Mouse (Mus musculus): ENCODE data around the gene Ppp1r15b. TPM values are rescaled to one million over a fixed set of nuclear protein-coding genes. Genes with fewer than 3 reads are reported as not detected.

Ppp1r15b gene
- polyA plus RNA-seq, 1 experiment from 2014 or later = 32.0 TPM

DNA sequence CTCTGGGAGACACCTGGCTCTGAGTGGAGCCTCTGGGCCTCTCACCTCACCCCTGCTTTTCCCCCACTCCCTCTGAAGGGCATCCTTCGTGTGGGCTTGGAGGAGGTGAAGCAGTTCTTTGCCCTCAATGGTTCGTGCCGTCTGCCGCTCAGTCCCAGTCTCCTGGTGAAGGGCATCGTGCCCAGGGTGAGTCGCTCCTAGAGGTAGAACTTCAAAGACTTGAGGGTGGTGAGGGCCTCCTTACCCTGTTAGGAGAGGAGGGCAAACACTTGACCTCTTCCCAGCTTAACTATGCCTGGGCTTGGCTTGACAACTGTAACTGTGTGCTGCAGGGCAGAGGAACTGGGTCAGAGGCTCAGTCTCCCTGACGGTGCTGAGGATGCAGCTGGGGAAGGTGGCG, 39.5 kb upstream of the Ppp1r15b start:
- 81% methylated on average over 8 of the region's 8 CpGs for WGBS
- Histone ChIP-seq H3K4me3 (no peak overlapping the region), H3K27me3 (no peaks in the 10 kb centered on the region), H3K27ac (no peak overlapping the region), H3K36me3 (peaks cover 65% of the 10 kb centered on the region), H3K9me3 (no peaks in the 10 kb centered on the region), H3K4me1 (no peaks in the 10 kb centered on the region; the same call in 1 of the 2 replicates), H3K9ac (no peak overlapping the region), H3K4me2 (no peak overlapping the region)
- no peak for ATAC-seq (ENCODE audit: insufficient number of reproducible peaks, insufficient read depth, low FRiP score, low TSS enrichment, low read depth)

- WGBS = 86% methylated on average over 7 of the region's 7 CpGs
- ATAC-seq (ENCODE audit: insufficient number of reproducible peaks, insufficient read depth, low FRiP score, low TSS enrichment, low read depth) = no peak
- Histone ChIP-seq H3K36me3 (peaks cover 67% of the 10 kb centered on the region), H3K27ac (no peak overlapping the region), H3K9ac (no peak overlapping the region), H3K4me2 (no peak overlapping the region), H3K27me3 (no peaks in the 10 kb centered on the region), H3K4me1 (no peaks in the 10 kb centered on the region), H3K4me3 (no peak overlapping the region), H3K9me3 (no peaks in the 10 kb centered on the region)
Measured at GRCm38 (mm10) chr1:133093719-133094118, 37.2 kb upstream of the Ppp1r15b start.

DNA sequence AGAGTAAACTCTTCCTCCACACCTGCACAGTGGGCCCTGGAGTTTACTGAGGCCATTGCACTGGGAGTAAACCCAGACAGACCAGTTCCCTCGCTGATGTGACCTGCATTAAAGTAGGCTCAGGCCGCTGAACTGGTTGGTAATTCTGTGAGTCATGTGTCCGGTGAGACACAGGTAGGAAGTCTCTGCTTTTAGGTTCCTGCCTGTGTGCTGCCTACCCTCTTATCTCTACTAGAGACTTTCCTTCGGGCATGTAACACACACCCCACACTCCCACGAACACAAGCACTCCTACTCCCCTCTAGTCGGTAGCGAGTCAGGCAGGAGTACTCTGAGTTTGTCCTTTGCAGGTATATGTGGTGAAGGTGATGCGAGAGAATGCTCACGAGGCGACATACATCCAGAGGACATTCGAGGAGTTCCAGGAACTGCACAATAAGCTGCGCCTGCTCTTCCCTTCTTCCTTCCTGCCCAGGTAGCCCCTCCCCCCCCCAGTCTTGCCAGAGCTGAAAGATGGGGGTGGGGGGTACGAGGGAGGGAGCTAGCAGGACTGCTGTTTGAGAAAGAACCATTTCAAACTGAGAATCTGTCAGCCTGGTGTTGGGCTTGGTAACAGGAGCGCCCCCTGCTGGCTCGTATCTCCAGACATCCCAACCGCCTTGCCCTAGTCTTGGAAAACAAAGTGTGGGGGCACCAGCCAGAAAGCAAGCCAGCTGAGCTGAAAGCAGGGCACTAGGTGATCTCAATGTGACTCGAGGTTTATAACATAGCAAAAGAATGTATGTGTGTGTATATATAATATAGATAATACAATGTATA, 29.8 kb upstream of the Ppp1r15b start:
- peaks cover 80% of the 10 kb centered on the region for H3K36me3 ChIP-seq
- no peaks in the 10 kb centered on the region for H3K27me3 ChIP-seq
- H3K9ac ChIP-seq = no peak overlapping the region
- whole genome bisulfite sequencing = 33% methylated on average over 17 of the region's 17 CpGs
- no peaks in the 10 kb centered on the region for H3K4me1 ChIP-seq
- no peak overlapping the region for H3K4me2 ChIP-seq
- no peak for ATAC-seq (ENCODE audit: insufficient number of reproducible peaks, insufficient read depth, low FRiP score, low TSS enrichment, low read depth)
- H3K27ac ChIP-seq = no peak overlapping the region
- H3K9me3 ChIP-seq = no peaks in the 10 kb centered on the region
- H3K4me3 ChIP-seq = no peak overlapping the region

GRCm38 (mm10) chr1:133102108-133102507, 28.8 kb upstream of the Ppp1r15b start:
- no peak overlapping the region for H3K9ac ChIP-seq
- no peak overlapping the region for H3K4me3 ChIP-seq
- no peaks in the 10 kb centered on the region for H3K9me3 ChIP-seq
- no peaks in the 10 kb centered on the region for H3K27me3 ChIP-seq
- H3K27ac ChIP-seq = no peak overlapping the region
- H3K36me3 ChIP-seq = peaks cover 77% of the 10 kb centered on the region
- H3K4me2 ChIP-seq = no peak overlapping the region
- WGBS = 79% methylated on average over 5 of the region's 5 CpGs
- no peaks in the 10 kb centered on the region for H3K4me1 ChIP-seq
- no peak for ATAC-seq (ENCODE audit: insufficient number of reproducible peaks, insufficient read depth, low FRiP score, low TSS enrichment, low read depth)

DNA sequence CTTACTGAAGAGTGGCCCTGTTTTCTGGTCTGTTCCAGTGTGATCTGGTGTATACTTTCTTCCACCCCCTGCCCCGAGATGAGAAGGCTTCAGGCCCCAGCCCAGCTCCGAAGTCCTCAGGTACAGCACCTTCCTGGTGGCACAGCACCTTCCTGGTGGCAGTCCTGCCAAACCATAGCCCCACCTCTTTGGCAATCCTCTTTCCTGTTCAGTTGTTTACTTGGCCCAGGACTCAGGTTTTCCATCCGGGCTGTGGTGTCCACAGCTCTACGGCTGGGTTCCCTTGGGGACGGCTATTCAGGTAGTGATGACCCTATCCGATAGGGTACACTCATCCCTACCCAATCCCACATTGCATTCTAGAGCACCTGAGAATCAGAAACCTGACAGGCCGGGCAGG, 27.6 kb upstream of the Ppp1r15b start:
- Histone ChIP-seq H3K9ac (no peak overlapping the region), H3K27me3 (no peaks in the 10 kb centered on the region), H3K4me2 (no peak overlapping the region), H3K9me3 (no peaks in the 10 kb centered on the region), H3K27ac (no peak overlapping the region), H3K36me3 (peaks cover 68% of the 10 kb centered on the region), H3K4me1 (no peaks in the 10 kb centered on the region), H3K4me3 (no peak overlapping the region)
- no peak for ATAC-seq (ENCODE audit: insufficient number of reproducible peaks, insufficient read depth, low FRiP score, low TSS enrichment, low read depth)
- WGBS = 90% methylated on average over 7 of the region's 7 CpGs

DNA sequence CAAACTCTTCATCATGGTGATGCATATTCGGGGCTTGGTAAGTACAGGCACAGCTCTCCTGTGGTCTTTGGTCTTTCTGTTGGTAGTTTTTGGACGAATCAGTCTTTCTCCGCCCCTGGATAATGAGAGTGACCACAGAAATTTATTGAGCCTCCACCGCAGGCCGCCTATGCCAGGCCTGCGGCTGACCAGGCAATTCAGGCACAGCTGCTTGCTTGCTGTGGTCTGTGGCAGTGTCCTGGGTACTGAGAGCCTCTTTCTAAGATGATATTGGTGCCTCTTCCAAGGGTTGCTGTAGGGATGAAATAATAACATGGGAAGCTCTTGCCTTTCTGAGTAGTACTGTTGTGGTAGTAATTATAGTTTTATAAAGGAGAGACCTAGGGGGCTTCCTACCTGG, 27.1 kb upstream of the Ppp1r15b start:
- H3K27ac ChIP-seq = no peak overlapping the region
- H3K4me2 ChIP-seq = no peak overlapping the region
- WGBS = 89% methylated on average over 6 of the region's 6 CpGs
- no peak overlapping the region for H3K9ac ChIP-seq
- no peaks in the 10 kb centered on the region for H3K27me3 ChIP-seq
- no peaks in the 10 kb centered on the region for H3K4me1 ChIP-seq
- H3K9me3 ChIP-seq = no peaks in the 10 kb centered on the region
- H3K4me3 ChIP-seq = no peak overlapping the region
- H3K36me3 ChIP-seq = peaks cover 62% of the 10 kb centered on the region
- no peak for ATAC-seq (ENCODE audit: insufficient number of reproducible peaks, insufficient read depth, low FRiP score, low TSS enrichment, low read depth)

- Histone ChIP-seq H3K27ac (no peak overlapping the region), H3K9me3 (no peaks in the 10 kb centered on the region), H3K4me2 (no peak overlapping the region), H3K27me3 (no peaks in the 10 kb centered on the region), H3K36me3 (no peaks in the 10 kb centered on the region), H3K9ac (no peak overlapping the region), H3K4me1 (peaks cover 17% of the 10 kb centered on the region), H3K4me3 (no peak overlapping the region)
- 86% methylated on average over 4 of the region's 4 CpGs for WGBS
- ATAC-seq (ENCODE audit: insufficient number of reproducible peaks, insufficient read depth, low FRiP score, low TSS enrichment, low read depth) = no peak
Measured at GRCm38 (mm10) chr1:133116108-133116507, 14.8 kb upstream of the Ppp1r15b start.

GRCm38 (mm10) chr1:133118127-133118526, 12.8 kb upstream of the Ppp1r15b start:
- Histone ChIP-seq H3K4me2 (no peak overlapping the region), H3K4me3 (no peak overlapping the region), H3K9me3 (no peaks in the 10 kb centered on the region), H3K9ac (no peak overlapping the region), H3K4me1 (peaks cover 22% of the 10 kb centered on the region), H3K27ac (no peak overlapping the region), H3K36me3 (no peaks in the 10 kb centered on the region), H3K27me3 (no peaks in the 10 kb centered on the region)
- 90% methylated on average over 5 of the region's 5 CpGs for WGBS
- ATAC-seq (ENCODE audit: insufficient number of reproducible peaks, insufficient read depth, low FRiP score, low TSS enrichment, low read depth) = no peak

- H3K27me3 ChIP-seq = no peaks in the 10 kb centered on the region
- H3K9me3 ChIP-seq = no peaks in the 10 kb centered on the region
- H3K27ac ChIP-seq = no peak overlapping the region
- H3K4me1 ChIP-seq = peaks cover 22% of the 10 kb centered on the region
- no peak overlapping the region for H3K4me3 ChIP-seq
- H3K9ac ChIP-seq = no peak overlapping the region
- no peaks in the 10 kb centered on the region for H3K36me3 ChIP-seq
- WGBS = 83% methylated on average over 3 of the region's 3 CpGs
- no peak overlapping the region for H3K4me2 ChIP-seq
- ATAC-seq (ENCODE audit: insufficient number of reproducible peaks, insufficient read depth, low FRiP score, low TSS enrichment, low read depth) = no peak
Measured at GRCm38 (mm10) chr1:133118844-133119243, 12.1 kb upstream of the Ppp1r15b start.

DNA sequence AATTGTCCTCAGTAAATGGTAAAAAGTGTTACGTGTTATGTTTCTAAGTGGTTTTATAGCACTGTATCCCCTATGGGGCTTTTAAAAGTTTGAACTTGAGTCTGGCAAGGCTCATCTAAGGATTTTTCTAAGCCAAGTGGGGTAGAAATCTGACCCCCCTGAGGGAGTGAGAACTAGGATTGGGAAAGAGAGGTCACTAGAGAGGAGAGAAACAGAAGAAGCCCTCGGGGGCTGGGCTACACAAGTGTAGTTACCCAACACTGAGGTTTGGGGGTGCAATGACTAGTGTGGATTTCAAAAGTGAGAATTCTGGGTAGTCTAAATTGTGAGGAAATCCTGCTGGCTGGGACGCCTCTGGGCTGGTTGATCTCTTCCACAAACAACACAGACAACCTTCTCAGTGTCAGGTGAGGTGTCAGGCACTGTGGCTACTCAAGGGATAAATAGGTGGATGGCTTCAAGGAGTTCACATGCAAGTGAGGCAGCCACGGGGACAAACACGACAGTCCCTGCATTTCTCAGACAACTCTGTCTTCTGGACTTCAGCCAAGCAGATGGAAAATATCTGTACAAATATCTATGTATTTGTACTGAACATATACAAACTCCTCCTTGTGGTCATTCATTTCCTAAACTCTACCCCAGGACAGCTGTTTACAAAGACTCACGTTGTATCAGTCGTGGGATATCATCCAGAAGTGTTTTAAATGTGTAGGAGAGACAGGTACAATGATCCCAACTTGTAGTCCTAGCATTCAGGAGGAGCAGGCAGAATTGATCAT, 10.8 kb upstream of the Ppp1r15b start:
- Histone ChIP-seq H3K9ac (0 out of 2 replicates have a peak overlapping the region, but pooled peaks have one; percentile 16), H3K27ac (no peak overlapping the region; the same call in 1 of the 2 replicates)
- ATAC-seq (ENCODE audit: insufficient number of reproducible peaks, insufficient read depth, low FRiP score, low TSS enrichment, low read depth) = no peak

GRCm38 (mm10) chr1:133121246-133121645, 9.7 kb upstream of the Ppp1r15b start:
- Histone ChIP-seq H3K27ac (no peak overlapping the region), H3K4me3 (no peak overlapping the region), H3K36me3 (no peaks in the 10 kb centered on the region), H3K9me3 (no peaks in the 10 kb centered on the region), H3K9ac (no peak overlapping the region), H3K27me3 (no peaks in the 10 kb centered on the region), H3K4me1 (peaks cover 22% of the 10 kb centered on the region), H3K4me2 (no peak overlapping the region)
- 65% methylated on average over 6 of the region's 6 CpGs for WGBS
- ATAC-seq (ENCODE audit: insufficient number of reproducible peaks, insufficient read depth, low FRiP score, low TSS enrichment, low read depth) = no peak

More for the DNA sequence above, 10.8 kb upstream of the Ppp1r15b start:
- Histone ChIP-seq H3K9me3 (no peaks in the 10 kb centered on the region), H3K4me1 (peaks cover 22% of the 10 kb centered on the region), H3K4me3 (no peak overlapping the region), H3K36me3 (no peaks in the 10 kb centered on the region), H3K4me2 (no peak overlapping the region), H3K27me3 (no peaks in the 10 kb centered on the region)
- 33% methylated on average over 7 of the region's 7 CpGs for WGBS

- no peaks in the 10 kb centered on the region for H3K9me3 ChIP-seq
- 80% methylated on average over 6 of the region's 6 CpGs for WGBS
Measured at GRCm38 (mm10) chr1:133124137-133124536, 6.8 kb upstream of the Ppp1r15b start.

More at GRCm38 (mm10) chr1:133124137-133124536, 6.8 kb upstream of the Ppp1r15b start:
- ATAC-seq (ENCODE audit: insufficient number of reproducible peaks, insufficient read depth, low FRiP score, low TSS enrichment, low read depth) = no peak
- Histone ChIP-seq H3K4me3 (no peak overlapping the region), H3K27me3 (no peaks in the 10 kb centered on the region), H3K36me3 (no peaks in the 10 kb centered on the region), H3K4me2 (no peak overlapping the region), H3K27ac (no peak overlapping the region), H3K4me1 (peaks cover 22% of the 10 kb centered on the region), H3K9ac (no peak overlapping the region)

Data from embryonic facial prominence, embryonic 13.5 days (tissue).